Mouse (Mus musculus): ENCODE measurements around the gene Tead2. TPM values are rescaled to one million over a fixed set of nuclear protein-coding genes. Genes with fewer than 3 reads are reported as not detected.

Gene Tead2
- polyA plus RNA-seq, 1 experiment from 2014 or later, result 20.2 TPM

GRCm38 (mm10) chr7:45212356-45212755 lies 3.2 kb upstream of the Tead2 start:
- Histone ChIP-seq H3K27me3 (ENCODE audit: insufficient read depth, low read length) (peaks cover 12% of the 10 kb centered on the region), H3K9ac (replicated peaks) (no peak overlapping the region), H3K9me3 (ENCODE audit: low read length) (no peaks in the 10 kb centered on the region), H3K36me3 (replicated peaks; ENCODE audit: insufficient read depth, low read length) (no peaks in the 10 kb centered on the region), H3K4me3 (ENCODE audit: low read depth, low read length) (no peak overlapping the region), H3K4me1 (ENCODE audit: insufficient read depth) (peaks cover 32% of the 10 kb centered on the region), H3K27ac (ENCODE audit: low read depth) (no peak overlapping the region), H3K4me2 (ENCODE audit: low read depth, low read length) (peak overlapping the region; percentile 56; the same call in 1 of the 2 replicates)
- no peak for ATAC-seq
- TF ChIP-seq CTCF (IDR thresholded peaks at IDR 0.05; ENCODE audit: low read depth) (no peak), EP300 (IDR thresholded peaks at IDR 0.05; ENCODE audit: low read depth) (no peak)
- DNase-seq, result no peak
- WGBS (ENCODE audit: insufficient replicate concordance), result 74% methylated on average over 7 of the region's 7 CpGs

GRCm38 (mm10) chr7:45213708-45214107 lies 1.8 kb upstream of the Tead2 start:
- Histone ChIP-seq H3K9me3 (ENCODE audit: low read length) (no peaks in the 10 kb centered on the region), H3K9ac (replicated peaks) (no peak overlapping the region), H3K4me3 (ENCODE audit: low read depth, low read length) (no peak overlapping the region), H3K27ac (ENCODE audit: low read depth) (no peak overlapping the region), H3K27me3 (ENCODE audit: insufficient read depth, low read length) (peaks cover 12% of the 10 kb centered on the region), H3K4me2 (ENCODE audit: low read depth, low read length) (no peak overlapping the region), H3K36me3 (replicated peaks; ENCODE audit: insufficient read depth, low read length) (0 out of 2 replicates have a peak, but pooled peaks cover 3% of the 10 kb centered on the region), H3K4me1 (ENCODE audit: insufficient read depth) (peaks cover 33% of the 10 kb centered on the region)
- DNase-seq, result peak; percentile 48
- WGBS (ENCODE audit: insufficient replicate concordance), result 66% methylated on average over 5 of the region's 5 CpGs
- peak; percentile 77 for ATAC-seq
- TF ChIP-seq CTCF (IDR thresholded peaks at IDR 0.05; ENCODE audit: low read depth) (no peak), EP300 (IDR thresholded peaks at IDR 0.05; ENCODE audit: low read depth) (peak; percentile 11; the same call in 1 of the 2 replicates)

- ATAC-seq (peak; percentile 50; the same call in 1 of the 2 replicates), DNase-seq (peak; percentile 80)
- Histone ChIP-seq H3K9me3 (ENCODE audit: low read length) (no peaks in the 10 kb centered on the region), H3K27me3 (ENCODE audit: insufficient read depth, low read length) (0 out of 2 replicates have a peak, but pooled peaks cover 6% of the 10 kb centered on the region), H3K36me3 (replicated peaks; ENCODE audit: insufficient read depth, low read length) (peaks cover 3% of the 10 kb centered on the region; the same call in 1 of the 2 replicates), H3K4me3 (ENCODE audit: low read depth, low read length) (peak overlapping the region; percentile 52), H3K27ac (ENCODE audit: low read depth) (0 out of 2 replicates have a peak overlapping the region, but pooled peaks have one; percentile 42), H3K4me2 (ENCODE audit: low read depth, low read length) (peak overlapping the region; percentile 79), H3K4me1 (ENCODE audit: insufficient read depth) (peaks cover 25% of the 10 kb centered on the region), H3K9ac (replicated peaks) (peak overlapping the region; percentile 66; the same call in 1 of the 2 replicates)
- TF ChIP-seq CTCF (IDR thresholded peaks at IDR 0.05; ENCODE audit: low read depth) (no peak), EP300 (IDR thresholded peaks at IDR 0.05; ENCODE audit: low read depth) (no peak)
- 4% methylated on average over 13 of the region's 13 CpGs for WGBS (ENCODE audit: insufficient replicate concordance)
Measured at GRCm38 (mm10) chr7:45216442-45217183, 1.1 kb downstream of the Tead2 start.

- DNase-seq, result no peak
- TF ChIP-seq CTCF (IDR thresholded peaks at IDR 0.05; ENCODE audit: low read depth) (no peak), EP300 (IDR thresholded peaks at IDR 0.05; ENCODE audit: low read depth) (no peak)
- Histone ChIP-seq H3K9me3 (ENCODE audit: low read length) (no peaks in the 10 kb centered on the region), H3K27me3 (ENCODE audit: insufficient read depth, low read length) (no peaks in the 10 kb centered on the region), H3K4me3 (ENCODE audit: low read depth, low read length) (no peak overlapping the region), H3K9ac (replicated peaks) (no peak overlapping the region), H3K27ac (ENCODE audit: low read depth) (no peak overlapping the region), H3K4me1 (ENCODE audit: insufficient read depth) (peaks cover 6% of the 10 kb centered on the region), H3K36me3 (replicated peaks; ENCODE audit: insufficient read depth, low read length) (peaks cover 6% of the 10 kb centered on the region), H3K4me2 (ENCODE audit: low read depth, low read length) (no peak overlapping the region)
- WGBS (ENCODE audit: insufficient replicate concordance), result 62% methylated on average over 2 of the region's 2 CpGs
- no peak for ATAC-seq
Measured at GRCm38 (mm10) chr7:45221680-45222079, 6.1 kb downstream of the Tead2 start.

- DNase-seq, result no peak
- TF ChIP-seq CTCF (IDR thresholded peaks at IDR 0.05; ENCODE audit: low read depth), result no peak
- no peak for TF ChIP-seq EP300 (IDR thresholded peaks at IDR 0.05; ENCODE audit: low read depth)
- no peaks in the 10 kb centered on the region for H3K4me1 ChIP-seq (ENCODE audit: insufficient read depth)
- no peaks in the 10 kb centered on the region for H3K9me3 ChIP-seq (ENCODE audit: low read length)
- H3K27ac ChIP-seq (ENCODE audit: low read depth), result no peak overlapping the region
- WGBS (ENCODE audit: insufficient replicate concordance), result 82% methylated on average over 7 of the region's 7 CpGs
- H3K4me3 ChIP-seq (ENCODE audit: low read depth, low read length), result no peak overlapping the region
- H3K27me3 ChIP-seq (ENCODE audit: insufficient read depth, low read length), result no peaks in the 10 kb centered on the region
- no peak overlapping the region for H3K4me2 ChIP-seq (ENCODE audit: low read depth, low read length)
- H3K9ac ChIP-seq (replicated peaks), result no peak overlapping the region
- no peak for ATAC-seq
- H3K36me3 ChIP-seq (replicated peaks; ENCODE audit: insufficient read depth, low read length), result peaks cover 2% of the 10 kb centered on the region
Measured at GRCm38 (mm10) chr7:45224826-45225225, 9.3 kb downstream of the Tead2 start.

GRCm38 (mm10) chr7:45226421-45226820 lies 10.9 kb downstream of the Tead2 start:
- H3K9me3 ChIP-seq (ENCODE audit: low read length), result no peaks in the 10 kb centered on the region
- no peak overlapping the region for H3K4me3 ChIP-seq (ENCODE audit: low read depth, low read length)
- no peak overlapping the region for H3K27ac ChIP-seq (ENCODE audit: low read depth)
- no peaks in the 10 kb centered on the region for H3K27me3 ChIP-seq (ENCODE audit: insufficient read depth, low read length)
- ATAC-seq, result no peak
- peaks cover 2% of the 10 kb centered on the region for H3K36me3 ChIP-seq (replicated peaks; ENCODE audit: insufficient read depth, low read length)
- H3K9ac ChIP-seq (replicated peaks), result no peak overlapping the region
- H3K4me1 ChIP-seq (ENCODE audit: insufficient read depth), result no peaks in the 10 kb centered on the region
- DNase-seq, result no peak
- no peak overlapping the region for H3K4me2 ChIP-seq (ENCODE audit: low read depth, low read length)
- TF ChIP-seq CTCF (IDR thresholded peaks at IDR 0.05; ENCODE audit: low read depth) (no peak), EP300 (IDR thresholded peaks at IDR 0.05; ENCODE audit: low read depth) (no peak)
- 91% methylated on average over 5 of the region's 5 CpGs for WGBS (ENCODE audit: insufficient replicate concordance)

All from liver, postnatal 0 days (tissue).